ENCODE assay signal across 21 mouse cellular contexts in genomic region chr7:121410716-121411506, GRCm38 (mm10). TPM values are rescaled to one million over a fixed set of nuclear protein-coding genes. Genes with fewer than 3 reads are reported as not detected.
DNase-seq lines count a peak whose midpoint lies in the region; ATAC-seq lines count a peak whose summit lies in the region.
"Had no signal": no experiment of that assay in that cellular context is flagged by ENCODE, and none has a peak within 500 bp of the region (broad histone marks: within the 10 kb centered on the region; RNA-seq: fewer than 3 reads in every experiment).

No protein-coding gene starts in this region.

- WGBS in forebrain, embryonic 16.5 days, result 68% methylated on average over 11 of the region's 11 CpGs
- 75% methylated on average over 11 of the region's 11 CpGs for WGBS in forebrain, embryonic 14.5 days
- WGBS in hindbrain, embryonic 16.5 days, result 75% methylated on average over 11 of the region's 11 CpGs
- WGBS in hindbrain, embryonic 10.5 days, result 86% methylated on average over 11 of the region's 11 CpGs
- 78% methylated on average over 11 of the region's 11 CpGs for WGBS in neural tube, embryonic 14.5 days

- no peak for DNase-seq in forebrain, embryonic 14.5 days (ENCODE audit: low spot score)
- DNase-seq in hindbrain, embryonic 10.5 days (ENCODE audit: low spot score), result no peak
- DNase-seq in neural tube, embryonic 10.5 days (ENCODE audit: extremely low spot score, low spot score), result no peak
- DNase-seq: adrenal gland, postnatal 14 days; cerebellum, adult 18-20 months; cerebellum, adult 9-11 months; embryo, embryonic 11 days; gastrocnemius, postnatal 10 days; heart, adult 18-20 months; heart, postnatal 10 days; heart, postnatal 4 days; kidney, adult 18-20 months had no signal

- H3K9ac ChIP-seq in forebrain, embryonic 16.5 days (replicated peaks; ENCODE audit: low read depth, low read length), result no peak overlapping the region
- H3K9ac ChIP-seq in forebrain, embryonic 14.5 days (ENCODE audit: low read length), result no peak overlapping the region
- H3K9ac ChIP-seq in hindbrain, embryonic 16.5 days (ENCODE audit: low read depth, low read length), result no peak overlapping the region
- H3K9ac ChIP-seq in neural tube, embryonic 14.5 days (replicated peaks; ENCODE audit: low read depth, low read length), result no peak overlapping the region
- H3K9ac ChIP-seq: embryonic facial prominence, embryonic 15.5 days; intestine, embryonic 15.5 days had no signal

- H3K27ac ChIP-seq in forebrain, embryonic 16.5 days (ENCODE audit: low read length), result no peak overlapping the region; the same call in 1 of the 2 replicates
- no peak overlapping the region for H3K27ac ChIP-seq in forebrain, embryonic 14.5 days (ENCODE audit: low read depth, low read length)
- H3K27ac ChIP-seq in hindbrain, embryonic 16.5 days (ENCODE audit: low read depth, low read length), result no peak overlapping the region
- no peak overlapping the region for H3K27ac ChIP-seq in hindbrain, embryonic 10.5 days
- H3K27ac ChIP-seq in neural tube, embryonic 14.5 days (ENCODE audit: low read depth, low read length), result no peak overlapping the region
- H3K27ac ChIP-seq: embryonic facial prominence, embryonic 15.5 days; heart, embryonic 10.5 days; intestine, embryonic 15.5 days had no signal

- H3K4me3 ChIP-seq in forebrain, embryonic 16.5 days (replicated peaks; ENCODE audit: low read length), result no peak overlapping the region
- no peak overlapping the region for H3K4me3 ChIP-seq in forebrain, embryonic 14.5 days (ENCODE audit: low read depth, low read length)
- H3K4me3 ChIP-seq in hindbrain, embryonic 16.5 days (ENCODE audit: low read length), result no peak overlapping the region
- no peak overlapping the region for H3K4me3 ChIP-seq in hindbrain, embryonic 10.5 days
- H3K4me3 ChIP-seq in neural tube, embryonic 14.5 days (ENCODE audit: low read depth, low read length), result no peak overlapping the region
- H3K4me3 ChIP-seq: embryonic facial prominence, embryonic 15.5 days; erythroblast, embryonic 14.5 days; heart, embryonic 10.5 days; intestine, embryonic 15.5 days had no signal

- peaks cover 7% of the 10 kb centered on the region; the same call in 1 of the 2 replicates for H3K4me1 ChIP-seq in forebrain, embryonic 16.5 days (replicated peaks; ENCODE audit: control insufficient read depth, insufficient read depth, low read length)
- no peaks in the 10 kb centered on the region for H3K4me1 ChIP-seq in forebrain, embryonic 14.5 days (ENCODE audit: control insufficient read depth, insufficient read depth, low read length)
- H3K4me1 ChIP-seq in hindbrain, embryonic 16.5 days (ENCODE audit: control insufficient read depth, insufficient read depth, low read depth, low read length), result no peaks in the 10 kb centered on the region
- H3K4me1 ChIP-seq in hindbrain, embryonic 10.5 days (replicated peaks), result no peaks in the 10 kb centered on the region
- H3K4me1 ChIP-seq in neural tube, embryonic 14.5 days (ENCODE audit: control insufficient read depth, insufficient read depth, low read length), result no peaks in the 10 kb centered on the region
- H3K4me1 ChIP-seq: embryonic facial prominence, embryonic 15.5 days; heart, embryonic 10.5 days; intestine, embryonic 15.5 days had no signal

- no peaks in the 10 kb centered on the region for H3K9me3 ChIP-seq in forebrain, embryonic 16.5 days (ENCODE audit: control insufficient read depth, low read length)
- H3K9me3 ChIP-seq in forebrain, embryonic 14.5 days (replicated peaks; ENCODE audit: control insufficient read depth, low read length), result no peaks in the 10 kb centered on the region
- H3K9me3 ChIP-seq in hindbrain, embryonic 16.5 days (ENCODE audit: control insufficient read depth, low read length), result no peaks in the 10 kb centered on the region
- no peaks in the 10 kb centered on the region for H3K9me3 ChIP-seq in hindbrain, embryonic 10.5 days
- H3K9me3 ChIP-seq in neural tube, embryonic 14.5 days (ENCODE audit: control insufficient read depth, low read length), result no peaks in the 10 kb centered on the region
- H3K9me3 ChIP-seq: embryonic facial prominence, embryonic 15.5 days; heart, embryonic 10.5 days; intestine, embryonic 15.5 days had no signal

- no peaks in the 10 kb centered on the region for H3K27me3 ChIP-seq in forebrain, embryonic 16.5 days (replicated peaks; ENCODE audit: control insufficient read depth, insufficient read depth, low read length)
- H3K27me3 ChIP-seq in forebrain, embryonic 14.5 days (replicated peaks; ENCODE audit: control insufficient read depth, insufficient read depth, low read length), result no peaks in the 10 kb centered on the region
- no peaks in the 10 kb centered on the region for H3K27me3 ChIP-seq in hindbrain, embryonic 16.5 days (replicated peaks; ENCODE audit: control insufficient read depth, insufficient read depth, low read length)
- H3K27me3 ChIP-seq in hindbrain, embryonic 10.5 days (ENCODE audit: insufficient read depth, poor library complexity, severe bottlenecking), result no peaks in the 10 kb centered on the region
- H3K27me3 ChIP-seq in neural tube, embryonic 14.5 days (ENCODE audit: control insufficient read depth, insufficient read depth, low read length), result no peaks in the 10 kb centered on the region
- H3K27me3 ChIP-seq: embryonic facial prominence, embryonic 15.5 days; intestine, embryonic 15.5 days had no signal

- no peaks in the 10 kb centered on the region for H3K36me3 ChIP-seq in forebrain, embryonic 16.5 days (ENCODE audit: control insufficient read depth, insufficient read depth)
- no peaks in the 10 kb centered on the region for H3K36me3 ChIP-seq in forebrain, embryonic 14.5 days (ENCODE audit: control insufficient read depth, insufficient read depth, low read length)
- H3K36me3 ChIP-seq in hindbrain, embryonic 16.5 days (ENCODE audit: control insufficient read depth, insufficient read depth, low read length), result no peaks in the 10 kb centered on the region
- no peaks in the 10 kb centered on the region for H3K36me3 ChIP-seq in hindbrain, embryonic 10.5 days
- H3K36me3 ChIP-seq in neural tube, embryonic 14.5 days (ENCODE audit: control insufficient read depth, insufficient read depth, low read length), result no peaks in the 10 kb centered on the region
- H3K36me3 ChIP-seq: embryonic facial prominence, embryonic 15.5 days; heart, embryonic 10.5 days; intestine, embryonic 15.5 days had no signal

- no peak overlapping the region for H3K4me2 ChIP-seq in forebrain, embryonic 16.5 days (ENCODE audit: low read length)
- H3K4me2 ChIP-seq in forebrain, embryonic 14.5 days (ENCODE audit: low read length), result no peak overlapping the region
- no peak overlapping the region for H3K4me2 ChIP-seq in hindbrain, embryonic 16.5 days (ENCODE audit: low read length)
- no peak overlapping the region for H3K4me2 ChIP-seq in neural tube, embryonic 14.5 days (ENCODE audit: low read depth, low read length)
- H3K4me2 ChIP-seq: embryonic facial prominence, embryonic 15.5 days; intestine, embryonic 15.5 days had no signal

- peak; percentile 74 for ATAC-seq in forebrain, embryonic 16.5 days
- no peak for ATAC-seq in forebrain, embryonic 14.5 days
- ATAC-seq in hindbrain, embryonic 16.5 days, result 0 out of 2 replicates have a peak, but pooled peaks have one; percentile 37
- ATAC-seq in neural tube, embryonic 14.5 days (ENCODE audit: low read depth), result peak; percentile 56; the same call in 1 of the 2 replicates
- ATAC-seq: activated CD4-positive, CD25-positive, alpha-beta regulatory T cell, adult 4 months; intestine, embryonic 15.5 days; Patski had no signal

RNA-seq across cellular contexts. Expression of gene Hs3st2, which starts 19.3 kb away (rescaled TPM):
- polyA plus RNA-seq in forebrain, embryonic 16.5 days (2015; fragmentation: Nextera tagmentation; extraction: Ambion mirVana), result 18.1 and 18.7 TPM in 2 replicates
- polyA plus RNA-seq in forebrain, embryonic 14.5 days (2014; fragmentation: Nextera tagmentation; extraction: Ambion mirVana), result 6.2 and 10.8 TPM in 2 replicates
- 19.7 and 20.2 TPM in 2 replicates for polyA plus RNA-seq in hindbrain, embryonic 16.5 days (2015; fragmentation: Nextera tagmentation; extraction: Ambion mirVana)
- polyA plus RNA-seq in hindbrain, embryonic 10.5 days (2016; fragmentation: Nextera tagmentation; extraction: Ambion mirVana), result 0.56 and 1.6 TPM in 2 replicates
- 21.1 and 21.9 TPM in 2 replicates for polyA plus RNA-seq in neural tube, embryonic 14.5 days (2014; fragmentation: Nextera tagmentation; extraction: Ambion mirVana)
- polyA plus RNA-seq: activated CD4-positive, CD25-positive, alpha-beta regulatory T cell, adult 4 months; erythroblast, embryonic 14.5 days; Patski had no signal
